Mouse (Mus musculus): ENCODE measurements at regions not wholly inside any gene's neighbourhood (a gene's known extent, or its start where the extent isn't known, plus 50 kb on each side); places are given as distances from the start of the nearest gene placed in this dataset.

- H3K4me1 ChIP-seq: no peaks in the 10 kb centered on the region
- H3K36me3 ChIP-seq: no peaks in the 10 kb centered on the region
- no peak overlapping the region for H3K4me3 ChIP-seq (replicated peaks)
- WGBS: 78% methylated on average over 4 of the region's 4 CpGs
- no peaks in the 10 kb centered on the region for H3K9me3 ChIP-seq (replicated peaks)
- H3K9ac ChIP-seq (replicated peaks): no peak overlapping the region
- no peak for ATAC-seq (ENCODE audit: low FRiP score)
- H3K4me2 ChIP-seq: no peak overlapping the region
- H3K27ac ChIP-seq (replicated peaks): no peak overlapping the region
- no peaks in the 10 kb centered on the region for H3K27me3 ChIP-seq (replicated peaks)
Measured at GRCm38 (mm10) chr4:74847332-74848053, 430.6 kb downstream of the Dmac1 start.

- Histone ChIP-seq H3K4me3 (replicated peaks) (no peak overlapping the region), H3K27ac (replicated peaks) (no peak overlapping the region), H3K9me3 (replicated peaks) (no peaks in the 10 kb centered on the region), H3K4me2 (no peak overlapping the region), H3K36me3 (no peaks in the 10 kb centered on the region), H3K4me1 (no peaks in the 10 kb centered on the region), H3K9ac (replicated peaks) (no peak overlapping the region), H3K27me3 (replicated peaks) (no peaks in the 10 kb centered on the region)
- 80% methylated on average over 2 of the region's 2 CpGs for WGBS
- ATAC-seq (ENCODE audit: low FRiP score): no peak
Measured at GRCm38 (mm10) chr4:74798173-74798799, 479.8 kb downstream of the Dmac1 start.

- 82% methylated on average over 2 of the region's 2 CpGs for WGBS
- Histone ChIP-seq H3K4me2 (no peak overlapping the region), H3K4me1 (no peaks in the 10 kb centered on the region), H3K36me3 (no peaks in the 10 kb centered on the region), H3K27me3 (replicated peaks) (no peaks in the 10 kb centered on the region), H3K27ac (replicated peaks) (no peak overlapping the region), H3K4me3 (replicated peaks) (no peak overlapping the region), H3K9ac (replicated peaks) (no peak overlapping the region), H3K9me3 (replicated peaks) (no peaks in the 10 kb centered on the region)
- no peak for ATAC-seq (ENCODE audit: low FRiP score)
Measured at GRCm38 (mm10) chr4:74797456-74797855, 480.6 kb downstream of the Dmac1 start.

GRCm38 (mm10) chr4:74796676-74797075 is 481.4 kb downstream of the Dmac1 start:
- no peak overlapping the region for H3K27ac ChIP-seq (replicated peaks)
- H3K27me3 ChIP-seq (replicated peaks): no peaks in the 10 kb centered on the region
- no peak overlapping the region for H3K4me2 ChIP-seq
- no peak overlapping the region for H3K4me3 ChIP-seq (replicated peaks)
- no peaks in the 10 kb centered on the region for H3K4me1 ChIP-seq
- H3K36me3 ChIP-seq: no peaks in the 10 kb centered on the region
- no peak for ATAC-seq (ENCODE audit: low FRiP score)
- H3K9ac ChIP-seq (replicated peaks): no peak overlapping the region
- no peaks in the 10 kb centered on the region for H3K9me3 ChIP-seq (replicated peaks)

GRCm38 (mm10) chr4:74747985-74748384 is 505.7 kb downstream of the Kdm4c start:
- H3K36me3 ChIP-seq: no peaks in the 10 kb centered on the region
- H3K4me2 ChIP-seq: no peak overlapping the region
- no peaks in the 10 kb centered on the region for H3K4me1 ChIP-seq
- no peaks in the 10 kb centered on the region for H3K9me3 ChIP-seq (replicated peaks)
- no peak overlapping the region for H3K9ac ChIP-seq (replicated peaks)
- no peaks in the 10 kb centered on the region for H3K27me3 ChIP-seq (replicated peaks)
- H3K4me3 ChIP-seq (replicated peaks): no peak overlapping the region
- ATAC-seq (ENCODE audit: low FRiP score): no peak
- 85% methylated on average over 2 of the region's 2 CpGs for WGBS
- H3K27ac ChIP-seq (replicated peaks): no peak overlapping the region

- ATAC-seq (ENCODE audit: low FRiP score): peak; percentile 50; the same call in 1 of the 2 replicates
- no peaks in the 10 kb centered on the region for H3K4me1 ChIP-seq
- 10% methylated on average over 2 of the region's 2 CpGs for WGBS
- H3K36me3 ChIP-seq: no peaks in the 10 kb centered on the region
- 0 out of 2 replicates have a peak, but pooled peaks cover 4% of the 10 kb centered on the region for H3K9me3 ChIP-seq (replicated peaks)
- no peak overlapping the region for H3K9ac ChIP-seq (replicated peaks)
- H3K27me3 ChIP-seq (replicated peaks): no peaks in the 10 kb centered on the region
- no peak overlapping the region for H3K4me3 ChIP-seq (replicated peaks)
- no peak overlapping the region for H3K4me2 ChIP-seq
- no peak overlapping the region for H3K27ac ChIP-seq (replicated peaks)
Measured at GRCm38 (mm10) chr4:74739642-74740041, 497.3 kb downstream of the Kdm4c start.
